Mouse (Mus musculus): Measurements from ENCODE around the gene Canx. TPM values are rescaled to one million over a fixed set of nuclear protein-coding genes. Genes with fewer than 3 reads are reported as not detected.

The Canx gene
- total and polyA plus RNA-seq, 3 experiments, result 575 to 627 (median 607) TPM

- dilution Hi-C loops (cut with MboI; ENCODE audit: extremely low pct_ligation_motif_present, extremely low pct_unique_long_range_greater_than_20kb, low sequenced_read_pairs), result no loop called here
- no peaks in the 10 kb centered on the region for H3K9me3 ChIP-seq (replicated peaks; ENCODE audit: low read length)
- H3K4me3 ChIP-seq (replicated peaks in 1 of 3; ENCODE audit: low read depth in 2 of 3, low read length in 2 of 3, poor library complexity in 1 of 3), result no peak overlapping the region
- H3K36me3 ChIP-seq (replicated peaks in 1 of 2; ENCODE audit: control insufficient read depth in 1 of 2, insufficient read depth in 1 of 2, low read length in 1 of 2), result no peaks in the 10 kb centered on the region
- TF ChIP-seq RCOR1 (conservative IDR thresholded peaks at IDR 0.05; ENCODE audit: low read depth, low read length), result no peak
- no peak for TF ChIP-seq USF2 (conservative IDR thresholded peaks at IDR 0.05; ENCODE audit: low read depth, low read length)
- no peak for TF ChIP-seq CTCF (conservative IDR thresholded peaks at IDR 0.05 in 1 of 2, IDR thresholded peaks at IDR 0.05 in 1 of 2; ENCODE audit: low read depth in 2 of 2, low read length in 2 of 2)
- TF ChIP-seq E2F4 (IDR thresholded peaks at IDR 0.05; ENCODE audit: insufficient replicate concordance, low read depth, low read length), result no peak
- TF ChIP-seq RAD21 (IDR thresholded peaks at IDR 0.05; ENCODE audit: low read depth, low read length), result no peak
- TF ChIP-seq TBP (conservative IDR thresholded peaks at IDR 0.05; ENCODE audit: low read depth, low read length), result no peak
- no peak for TF ChIP-seq POLR2AphosphoS2 (IDR thresholded peaks at IDR 0.05; ENCODE audit: low read depth, low read length)
- no peak for TF ChIP-seq ZKSCAN1 (IDR thresholded peaks at IDR 0.05; ENCODE audit: borderline replicate concordance, low read depth, low read length)
- no peak for TF ChIP-seq MYC (IDR thresholded peaks at IDR 0.05; ENCODE audit: low read depth, low read length)
- no peak for TF ChIP-seq ZNF384 (IDR thresholded peaks at IDR 0.05; ENCODE audit: low read depth, low read length)
- TF ChIP-seq MAZ (IDR thresholded peaks at IDR 0.05; ENCODE audit: low read depth, low read length), result no peak
- no peak for TF ChIP-seq IRF4 (IDR thresholded peaks at IDR 0.05; ENCODE audit: low read depth, low read length)
- no peak for TF ChIP-seq USF1 (IDR thresholded peaks at IDR 0.05; ENCODE audit: low read depth, low read length)
- TF ChIP-seq PAX5 (IDR thresholded peaks at IDR 0.05; ENCODE audit: low read length), result no peak
- TF ChIP-seq MXI1 (IDR thresholded peaks at IDR 0.05; ENCODE audit: low read depth, low read length), result no peak
- TF ChIP-seq CHD1 (IDR thresholded peaks at IDR 0.05; ENCODE audit: low read depth, low read length), result no peak
- no peak for TF ChIP-seq SMC3 (IDR thresholded peaks at IDR 0.05; ENCODE audit: low read depth, low read length)
- TF ChIP-seq MAX (IDR thresholded peaks at IDR 0.05; ENCODE audit: low read length), result no peak
- no peak for TF ChIP-seq JUND (conservative IDR thresholded peaks at IDR 0.05; ENCODE audit: low read depth, low read length)
- TF ChIP-seq KAT2A (IDR thresholded peaks at IDR 0.05; ENCODE audit: insufficient replicate concordance, low read length), result no peak
- H3K79me2 ChIP-seq (replicated peaks; ENCODE audit: control insufficient read depth, extremely low read depth, insufficient read depth, poor library complexity, severe bottlenecking), result no peaks in the 10 kb centered on the region
- no peak overlapping the region for H3K9ac ChIP-seq (ENCODE audit: insufficient read depth, low read depth)
- H3K4me2 ChIP-seq (ENCODE audit: insufficient read depth, low read depth, poor library complexity, severe bottlenecking), result no peak overlapping the region
- in situ Hi-C loops (cut with MboI; ENCODE audit: low pct_ligation_motif_present, low pct_unique_long_range_greater_than_20kb, low sequenced_read_pairs), result no loop called here
- no peak overlapping the region for H3K27ac ChIP-seq (ENCODE audit: insufficient read depth, low read depth)
- no peak for DNase-seq (ENCODE audit: extremely low read depth)
- H3K27me3 ChIP-seq (replicated peaks), result no peaks in the 10 kb centered on the region
- H3K4me1 ChIP-seq (ENCODE audit: control insufficient read depth in 1 of 2, insufficient read depth in 2 of 2), result peaks cover 14 to 19% of the 10 kb centered on the region in 2 experiments
Measured at GRCm38 (mm10) chr11:50248473-50249171, 76.9 kb downstream of the Canx start.

DNA sequence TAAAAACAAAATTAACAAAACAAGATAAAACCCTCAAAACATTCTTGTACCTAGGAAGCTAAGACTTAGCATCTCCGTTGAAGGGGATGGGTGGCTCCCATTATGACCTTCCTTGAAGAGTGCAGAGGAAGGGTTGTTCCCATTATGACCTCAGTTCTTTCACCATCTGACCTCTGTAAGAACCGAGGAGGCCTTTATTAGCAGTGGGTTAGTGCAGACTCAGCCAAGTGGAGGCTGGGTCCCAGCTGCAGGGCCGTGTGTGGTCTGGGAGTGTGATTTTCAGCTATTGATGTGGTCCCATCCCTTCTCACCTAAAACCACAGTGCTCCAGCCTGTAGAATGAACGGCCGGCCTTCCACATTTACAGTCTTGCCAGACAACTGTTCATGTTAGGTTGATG, 80.2 kb downstream of the Canx start:
- Histone ChIP-seq H3K9ac (ENCODE audit: insufficient read depth, low read depth) (no peak overlapping the region), H3K79me2 (replicated peaks; ENCODE audit: control insufficient read depth, extremely low read depth, insufficient read depth, poor library complexity, severe bottlenecking) (no peaks in the 10 kb centered on the region), H3K36me3 (replicated peaks in 1 of 2; ENCODE audit: control insufficient read depth in 1 of 2, insufficient read depth in 1 of 2, low read length in 1 of 2) (no peaks in the 10 kb centered on the region), H3K4me2 (ENCODE audit: insufficient read depth, low read depth, poor library complexity, severe bottlenecking) (no peak overlapping the region), H3K27ac (ENCODE audit: insufficient read depth, low read depth) (no peak overlapping the region), H3K4me1 (ENCODE audit: control insufficient read depth in 1 of 2, insufficient read depth in 2 of 2) (peaks cover 0 to 3% of the 10 kb centered on the region in 2 experiments; a peak in 1 of 4 replicates), H3K9me3 (replicated peaks; ENCODE audit: low read length) (no peaks in the 10 kb centered on the region), H3K27me3 (replicated peaks) (no peaks in the 10 kb centered on the region), H3K4me3 (replicated peaks in 1 of 3; ENCODE audit: low read depth in 2 of 3, low read length in 2 of 3, poor library complexity in 1 of 3) (no peak overlapping the region)
- no peak for DNase-seq (ENCODE audit: extremely low read depth)
- dilution Hi-C loops (cut with MboI; ENCODE audit: extremely low pct_ligation_motif_present, extremely low pct_unique_long_range_greater_than_20kb, low sequenced_read_pairs), result no loop called here
- no peak for TF ChIP-seq UBTF (IDR thresholded peaks at IDR 0.05; ENCODE audit: low read depth, low read length)
- TF ChIP-seq MYC (IDR thresholded peaks at IDR 0.05; ENCODE audit: low read depth, low read length), result no peak
- no peak for TF ChIP-seq ELF1 (IDR thresholded peaks at IDR 0.05; ENCODE audit: low read depth, low read length)
- TF ChIP-seq TBP (conservative IDR thresholded peaks at IDR 0.05; ENCODE audit: low read depth, low read length), result no peak
- TF ChIP-seq POLR2AphosphoS2 (IDR thresholded peaks at IDR 0.05; ENCODE audit: low read depth, low read length), result no peak
- TF ChIP-seq ZKSCAN1 (IDR thresholded peaks at IDR 0.05; ENCODE audit: borderline replicate concordance, low read depth, low read length), result no peak
- no peak for TF ChIP-seq MAZ (IDR thresholded peaks at IDR 0.05; ENCODE audit: low read depth, low read length)
- no peak for TF ChIP-seq IRF4 (IDR thresholded peaks at IDR 0.05; ENCODE audit: low read depth, low read length)
- no peak for TF ChIP-seq PAX5 (IDR thresholded peaks at IDR 0.05; ENCODE audit: low read length)
- no peak for TF ChIP-seq ZC3H11A (IDR thresholded peaks at IDR 0.05; ENCODE audit: low read depth, low read length)
- TF ChIP-seq POLR2A (IDR thresholded peaks at IDR 0.05; ENCODE audit: low read depth, low read length), result no peak
- TF ChIP-seq CTCF (conservative IDR thresholded peaks at IDR 0.05 in 1 of 2, IDR thresholded peaks at IDR 0.05 in 1 of 2; ENCODE audit: low read depth in 2 of 2, low read length in 2 of 2), result no peak
- TF ChIP-seq NELFE (IDR thresholded peaks at IDR 0.05; ENCODE audit: low read depth, low read length), result no peak
- no peak for TF ChIP-seq RAD21 (IDR thresholded peaks at IDR 0.05; ENCODE audit: low read depth, low read length)
- no peak for TF ChIP-seq RCOR1 (conservative IDR thresholded peaks at IDR 0.05; ENCODE audit: low read depth, low read length)
- in situ Hi-C loops (cut with MboI; ENCODE audit: low pct_ligation_motif_present, low pct_unique_long_range_greater_than_20kb, low sequenced_read_pairs), result no loop called here

Data from CH12.LX (cell line).